Mouse (Mus musculus): ENCODE measurements at regions not wholly inside any gene's neighbourhood (a gene's known extent, or its start where the extent isn't known, plus 50 kb on each side); places are given as distances from the start of the nearest gene placed in this dataset.
"Not testable (repeated sequence)": the region's sequence is repeated elsewhere in the genome, so short reads cannot be mapped to it uniquely, and the experiment has no call there.

- DNase-seq (ENCODE audit: low read depth, low spot score), result no peak
- no peaks in the 10 kb centered on the region for H3K79me2 ChIP-seq (ENCODE audit: control insufficient read depth, insufficient read depth, low read length, poor library complexity)
- no peaks in the 10 kb centered on the region for H3K9me3 ChIP-seq (replicated peaks; ENCODE audit: insufficient read depth, low read length)
- no peaks in the 10 kb centered on the region for H3K27me3 ChIP-seq (ENCODE audit: control insufficient read depth in 1 of 2, insufficient read depth in 2 of 2, low read length in 2 of 2)
- TF ChIP-seq POLR2AphosphoS5 (IDR thresholded peaks at IDR 0.05; ENCODE audit: borderline replicate concordance, low read depth, low read length), result no peak
- no peak overlapping the region for H3K27ac ChIP-seq (ENCODE audit: control insufficient read depth, low read depth, low read length)
- no peak overlapping the region for H3K9ac ChIP-seq (ENCODE audit: control insufficient read depth, low read depth, low read length, poor library complexity, severe bottlenecking)
- no peaks in the 10 kb centered on the region for H3K36me3 ChIP-seq (ENCODE audit: control insufficient read depth in 1 of 2, insufficient read depth in 2 of 2, low read length in 2 of 2)
- no peaks in the 10 kb centered on the region for H3K4me1 ChIP-seq (ENCODE audit: control insufficient read depth in 1 of 2, insufficient read depth in 2 of 2, low read length in 2 of 2)
- no peak overlapping the region for H3K4me3 ChIP-seq (ENCODE audit: control insufficient read depth in 1 of 2, insufficient read depth in 1 of 2, low read depth in 2 of 2, low read length in 2 of 2)
Measured at GRCm38 (mm10) chr5:59945761-59946160, 1862.9 kb upstream of the G6pd2 start.

GRCm38 (mm10) chr5:59947831-59948568 is 1860.6 kb upstream of the G6pd2 start:
- Histone ChIP-seq H3K9me3 (replicated peaks; ENCODE audit: insufficient read depth, low read length) (no peaks in the 10 kb centered on the region), H3K4me1 (ENCODE audit: control insufficient read depth in 1 of 2, insufficient read depth in 2 of 2, low read length in 2 of 2) (no peaks in the 10 kb centered on the region), H3K27ac (ENCODE audit: control insufficient read depth, low read depth, low read length) (no peak overlapping the region), H3K79me2 (ENCODE audit: control insufficient read depth, insufficient read depth, low read length, poor library complexity) (no peaks in the 10 kb centered on the region), H3K4me3 (ENCODE audit: control insufficient read depth in 1 of 2, insufficient read depth in 1 of 2, low read depth in 2 of 2, low read length in 2 of 2) (no peak overlapping the region), H3K27me3 (ENCODE audit: control insufficient read depth in 1 of 2, insufficient read depth in 2 of 2, low read length in 2 of 2) (no peaks in the 10 kb centered on the region), H3K36me3 (ENCODE audit: control insufficient read depth in 1 of 2, insufficient read depth in 2 of 2, low read length in 2 of 2) (no peaks in the 10 kb centered on the region), H3K9ac (ENCODE audit: control insufficient read depth, low read depth, low read length, poor library complexity, severe bottlenecking) (no peak overlapping the region)
- no peak for TF ChIP-seq MAZ (IDR thresholded peaks at IDR 0.05; ENCODE audit: low read depth, low read length)
- no peak for TF ChIP-seq EP300 (IDR thresholded peaks at IDR 0.05; ENCODE audit: low read depth in 1 of 2, low read length in 2 of 2)
- TF ChIP-seq TAL1 (IDR thresholded peaks at IDR 0.05; ENCODE audit: low read length), result no peak
- TF ChIP-seq MAFK (IDR thresholded peaks at IDR 0.05; ENCODE audit: borderline replicate concordance, low read depth, low read length), result no peak
- TF ChIP-seq CHD2 (IDR thresholded peaks at IDR 0.05; ENCODE audit: low read length), result no peak
- no peak for TF ChIP-seq ELF1 (IDR thresholded peaks at IDR 0.05; ENCODE audit: low read depth, low read length)
- TF ChIP-seq MYB (IDR thresholded peaks at IDR 0.05; ENCODE audit: low read depth, low read length), result no peak
- no peak for TF ChIP-seq UBTF (IDR thresholded peaks at IDR 0.05; ENCODE audit: borderline replicate concordance, insufficient read depth, low read depth, low read length)
- no peak for TF ChIP-seq MYC (IDR thresholded peaks at IDR 0.05; ENCODE audit: low read depth, low read length)
- no peak for TF ChIP-seq TCF12 (IDR thresholded peaks at IDR 0.05; ENCODE audit: low read depth, low read length)
- TF ChIP-seq ZMIZ1 (IDR thresholded peaks at IDR 0.05; ENCODE audit: low read depth, low read length), result no peak
- TF ChIP-seq JUND (IDR thresholded peaks at IDR 0.05; ENCODE audit: low read depth, low read length), result no peak
- no peak for TF ChIP-seq KAT2A (conservative IDR thresholded peaks at IDR 0.05; ENCODE audit: low read depth, low read length)
- TF ChIP-seq POLR2AphosphoS5 (IDR thresholded peaks at IDR 0.05; ENCODE audit: borderline replicate concordance, low read depth, low read length), result no peak
- TF ChIP-seq ZC3H11A (IDR thresholded peaks at IDR 0.05; ENCODE audit: low read depth, low read length), result no peak
- no peak for TF ChIP-seq NELFE (IDR thresholded peaks at IDR 0.05; ENCODE audit: low read depth, low read length)
- no peak for TF ChIP-seq CHD1 (IDR thresholded peaks at IDR 0.05; ENCODE audit: low read depth, low read length)
- no peak for TF ChIP-seq MXI1 (IDR thresholded peaks at IDR 0.05; ENCODE audit: low read depth, low read length)
- no peak for TF ChIP-seq GABPA (IDR thresholded peaks at IDR 0.05; ENCODE audit: low read depth, low read length)
- DNase-seq (ENCODE audit: low read depth, low spot score), result no peak

GRCm38 (mm10) chr5:59956240-59956639 is 1852.4 kb upstream of the G6pd2 start:
- not testable (repeated sequence) for H3K9me3 ChIP-seq (replicated peaks; ENCODE audit: insufficient read depth, low read length); H3K4me1 ChIP-seq (ENCODE audit: control insufficient read depth in 1 of 2, insufficient read depth in 2 of 2, low read length in 2 of 2); H3K4me3 ChIP-seq (ENCODE audit: control insufficient read depth in 1 of 2, insufficient read depth in 1 of 2, low read depth in 2 of 2, low read length in 2 of 2); DNase-seq (ENCODE audit: low read depth, low spot score); H3K9ac ChIP-seq (ENCODE audit: control insufficient read depth, low read depth, low read length, poor library complexity, severe bottlenecking); H3K27ac ChIP-seq (ENCODE audit: control insufficient read depth, low read depth, low read length); H3K79me2 ChIP-seq (ENCODE audit: control insufficient read depth, insufficient read depth, low read length, poor library complexity); H3K36me3 ChIP-seq (ENCODE audit: control insufficient read depth in 1 of 2, insufficient read depth in 2 of 2, low read length in 2 of 2); H3K27me3 ChIP-seq (ENCODE audit: control insufficient read depth in 1 of 2, insufficient read depth in 2 of 2, low read length in 2 of 2)

Data from MEL (cell line).